Comparison of ENCODE assay signal across 15 mouse cellular contexts in genomic region chr7:145045230-145045629, GRCm38 (mm10).
A peak's percentile ranks its signal among the peaks of the same experiment; 100 is the strongest.
DNase-seq lines count a peak whose midpoint lies in the region; ATAC-seq and TF ChIP-seq lines count a peak whose summit lies in the region.
"Had no signal": no experiment of that assay in that cellular context is flagged by ENCODE, and none has a peak within 500 bp of the region (broad histone marks: within the 10 kb centered on the region; RNA-seq: fewer than 3 reads in every experiment).

No protein-coding gene starts in this region.

- no peak for DNase-seq in forebrain, embryonic 10.5 days (ENCODE audit: extremely low spot score, low spot score)
- DNase-seq in lung, adult 18-20 months, result peak; percentile 52 to 70
- no peak for DNase-seq in lung, postnatal 14 days
- DNase-seq in Muller cell, postnatal 12 days (ENCODE audit: inconsistent ontology term), result peak; percentile 95
- DNase-seq in lung, postnatal 36 days, result peak; percentile 40
- no peak for DNase-seq in left cerebral cortex, adult 2 months (ENCODE audit: extremely low spot score in 1 of 2, low spot score in 2 of 2)
- no peak for DNase-seq in adrenal gland, postnatal 10 days
- DNase-seq: cerebellum, postnatal 10 days; liver, embryonic 13.5 days; thymus, postnatal 36 days had no signal

- H3K27me3 ChIP-seq in forebrain, embryonic 10.5 days (ENCODE audit: poor library complexity, severe bottlenecking), result no peaks in the 10 kb centered on the region
- no peaks in the 10 kb centered on the region for H3K27me3 ChIP-seq in forebrain, embryonic 15.5 days
- H3K27me3 ChIP-seq: heart, embryonic 12.5 days; limb, embryonic 12.5 days; liver, embryonic 13.5 days; neural tube, embryonic 13.5 days had no signal

- peaks cover 13% of the 10 kb centered on the region for H3K4me1 ChIP-seq in forebrain, embryonic 10.5 days
- H3K4me1 ChIP-seq in forebrain, embryonic 15.5 days, result no peaks in the 10 kb centered on the region
- H3K4me1 ChIP-seq: neural tube, embryonic 13.5 days had no signal

- no peaks in the 10 kb centered on the region for H3K36me3 ChIP-seq in forebrain, embryonic 10.5 days (replicated peaks)
- H3K36me3 ChIP-seq in forebrain, embryonic 15.5 days, result no peaks in the 10 kb centered on the region
- H3K36me3 ChIP-seq: heart, embryonic 12.5 days; limb, embryonic 12.5 days; liver, embryonic 13.5 days; neural tube, embryonic 13.5 days had no signal

- TF ChIP-seq CTCF in left cerebral cortex, adult 2 months (IDR thresholded peaks at IDR 0.05), result no peak

- intact Hi-C loops in left cerebral cortex, adult 2 months (cut with DNase I), result no loop called here

- H3K27ac ChIP-seq in forebrain, embryonic 10.5 days, result peak overlapping the region; percentile 44; the same call in 1 of the 2 replicates
- H3K27ac ChIP-seq in forebrain, embryonic 15.5 days (replicated peaks), result no peak overlapping the region
- no peak overlapping the region for H3K27ac ChIP-seq in left cerebral cortex, adult 2 months
- H3K27ac ChIP-seq: limb, embryonic 12.5 days; neural tube, embryonic 13.5 days had no signal

- no peak overlapping the region for H3K4me3 ChIP-seq in forebrain, embryonic 10.5 days
- no peak overlapping the region for H3K4me3 ChIP-seq in forebrain, embryonic 15.5 days
- no peak overlapping the region for H3K4me3 ChIP-seq in left cerebral cortex, adult 2 months
- H3K4me3 ChIP-seq: heart, embryonic 12.5 days; limb, embryonic 12.5 days; liver, embryonic 13.5 days; neural tube, embryonic 13.5 days had no signal

- 64% methylated on average over 1 of the region's 1 CpGs for WGBS in forebrain, embryonic 10.5 days
- WGBS in forebrain, embryonic 15.5 days, result 71% methylated on average over 1 of the region's 1 CpGs

- no peak overlapping the region for H3K9ac ChIP-seq in forebrain, embryonic 15.5 days (replicated peaks)
- H3K9ac ChIP-seq: heart, embryonic 12.5 days; limb, embryonic 12.5 days; liver, embryonic 13.5 days; neural tube, embryonic 13.5 days had no signal

- H3K9me3 ChIP-seq in forebrain, embryonic 10.5 days, result no peaks in the 10 kb centered on the region
- no peaks in the 10 kb centered on the region for H3K9me3 ChIP-seq in forebrain, embryonic 15.5 days
- H3K9me3 ChIP-seq: heart, embryonic 12.5 days; limb, embryonic 12.5 days; liver, embryonic 13.5 days; neural tube, embryonic 13.5 days had no signal

- no peak for ATAC-seq in forebrain, embryonic 15.5 days (replicated peaks)
- ATAC-seq: forebrain, embryonic 14.5 days had no signal

- no peak overlapping the region for H3K4me2 ChIP-seq in forebrain, embryonic 15.5 days (replicated peaks)
- H3K4me2 ChIP-seq: heart, embryonic 12.5 days; limb, embryonic 12.5 days; liver, embryonic 13.5 days; neural tube, embryonic 13.5 days had no signal

Comparison
In these comparisons a context has a peak if more than half of its experiments do, and no peak if none do; other contexts are left out.
1. DNase-seq: peak in lung, adult 18-20 months (2 of 2), Muller cell, postnatal 12 days (single experiment) and lung, postnatal 36 days (single experiment); none in forebrain, embryonic 10.5 days (single experiment), lung, postnatal 14 days (single experiment), left cerebral cortex, adult 2 months (0 of 2) and adrenal gland, postnatal 10 days (single experiment).